Mouse (Mus musculus): ENCODE results near the gene Usp48.

DNA sequence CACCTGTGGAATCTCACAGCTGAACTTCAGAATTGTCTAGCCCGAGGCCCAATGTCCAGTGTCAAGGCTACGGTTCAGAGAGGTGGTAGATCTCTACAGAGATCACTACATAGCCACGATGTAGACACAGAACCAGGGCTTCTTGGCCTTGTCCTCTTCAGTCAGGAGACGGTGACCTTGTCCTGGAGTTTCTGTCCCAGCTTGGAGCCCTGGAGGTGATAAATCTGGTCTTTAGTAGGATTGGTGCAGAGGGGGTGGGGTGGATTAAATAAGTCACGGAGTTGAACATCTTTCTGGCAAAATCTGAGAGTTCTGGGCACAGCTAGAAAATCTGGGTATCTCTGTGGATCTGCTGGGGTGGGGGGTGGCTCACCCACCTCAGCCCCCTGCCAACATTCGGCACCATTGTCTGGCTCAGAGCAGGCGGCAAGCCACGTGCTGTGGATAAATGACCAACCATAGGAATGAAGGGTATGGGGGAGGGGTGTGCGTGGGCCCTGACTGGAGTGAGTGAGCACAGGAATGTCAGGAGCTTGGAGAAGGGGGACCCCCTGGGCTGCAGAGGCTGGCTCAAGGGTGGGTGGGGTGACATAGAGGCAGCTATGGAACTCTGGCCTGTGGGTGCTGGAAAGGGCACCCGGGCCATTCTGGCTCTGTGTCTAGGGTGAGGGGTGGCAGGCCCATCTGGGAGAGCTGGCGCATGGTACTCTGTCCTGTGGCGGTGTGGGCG is 103.8 kb downstream of the Usp48 start:
- TF ChIP-seq CTCF (IDR thresholded peaks at IDR 0.05; ENCODE audit: control insufficient read depth, insufficient read depth, insufficient read length), result no peak
- TF ChIP-seq USF1 (IDR thresholded peaks at IDR 0.05; ENCODE audit: low read depth), result no peak
- no peak for TF ChIP-seq MAX (IDR thresholded peaks at IDR 0.05)
- TF ChIP-seq MYOD1 (IDR thresholded peaks at IDR 0.05; ENCODE audit: control insufficient read depth, insufficient read length, low read depth), result no peak
- no peak for TF ChIP-seq MYOG (IDR thresholded peaks at IDR 0.05; ENCODE audit: control insufficient read depth, extremely low read depth, insufficient read length)
